Mouse (Mus musculus) MEL (cell line): Measurements from ENCODE around the gene Exosc8. TPM values are rescaled to one million over a fixed set of nuclear protein-coding genes. Genes with fewer than 3 reads are reported as not detected.

Source experiments
- DNase-seq: peaks from one replicate; pipeline ENCODE4 v3.0.0; 2011; ENCODE audit warnings: low read depth, low spot score
- H3K27ac ChIP-seq: 2 replicates; pipeline ENCODE4 v1.5.1; 2012; ENCODE audit warnings: low read depth, mild to moderate bottlenecking, control low read depth, low read length, moderate library complexity; ENCODE audit not compliant: control insufficient read depth
- H3K27me3 ChIP-seq, 2 experiments: fragments of 150-350 bp in 1 of 2; sonication (generic) in 1 of 2; 2 replicates each; pipeline ENCODE4 v1.6.1; 2012; ENCODE audit warnings: low read length in 2 of 2, mild to moderate bottlenecking in 2 of 2, improper control_type of control experiment in 1 of 2, moderate library complexity in 1 of 2; ENCODE audit not compliant: insufficient read depth in 2 of 2, control insufficient read depth in 1 of 2
- H3K36me3 ChIP-seq, 2 experiments: 2 replicates each; pipeline ENCODE4 v1.6.1; 2012 to 2014; ENCODE audit warnings: low read length in 2 of 2, improper control_type of control experiment in 1 of 2, inconsistent platforms in 1 of 2, mild to moderate bottlenecking in 1 of 2; ENCODE audit not compliant: insufficient read depth in 2 of 2, control insufficient read depth in 1 of 2
- H3K4me1 ChIP-seq, 2 experiments: fragments of 150-350 bp in 1 of 2; sonication (generic) in 1 of 2; 2 replicates each; pipeline ENCODE4 v1.6.1; 2012; ENCODE audit warnings: low read length in 2 of 2, improper control_type of control experiment in 1 of 2, mild to moderate bottlenecking in 1 of 2; ENCODE audit not compliant: insufficient read depth in 2 of 2, control insufficient read depth in 1 of 2
- H3K4me3 ChIP-seq, 2 experiments: fragments of 150-350 bp in 1 of 2; sonication (generic) in 1 of 2; 2 replicates each; pipeline ENCODE4 v1.5.1; 2012; ENCODE audit warnings: low read depth in 2 of 2, low read length in 2 of 2, mild to moderate bottlenecking in 2 of 2, moderate library complexity in 2 of 2, control low read depth in 1 of 2, improper control_type of control experiment in 1 of 2; ENCODE audit not compliant: control insufficient read depth in 1 of 2, insufficient read depth in 1 of 2
- H3K79me2 ChIP-seq: 2 replicates; pipeline ENCODE4 v1.6.1; 2012; ENCODE audit warnings: mild to moderate bottlenecking, low read length, moderate library complexity; ENCODE audit not compliant: control insufficient read depth, poor library complexity, insufficient read depth
- H3K9ac ChIP-seq: 2 replicates; pipeline ENCODE4 v1.6.1; 2012; ENCODE audit warnings: low read depth, mild to moderate bottlenecking, control low read depth, low read length, moderate library complexity; ENCODE audit not compliant: control insufficient read depth, poor library complexity, severe bottlenecking
- H3K9me3 ChIP-seq: fragments of 150-350 bp; sonication (generic); replicated peaks from 2 replicates; pipeline ENCODE4 v1.6.1; 2012; ENCODE audit warnings: mild to moderate bottlenecking, low read length, improper control_type of control experiment, moderate library complexity; ENCODE audit not compliant: insufficient read depth
- CTCF ChIP-seq, 3 experiments: IDR thresholded peaks in 2 of 3; conservative IDR thresholded peaks in 1 of 3; 2 replicates each; pipeline ENCODE4 v1.5.1; 2011 to 2012; ENCODE audit warnings: low read length in 3 of 3, low read depth in 2 of 3, mild to moderate bottlenecking in 2 of 3, improper control_type of control experiment in 1 of 3, inconsistent platforms in 1 of 3, mixed read lengths in 1 of 3, moderate library complexity in 1 of 3; ENCODE audit not compliant: control insufficient read depth in 1 of 3, insufficient read depth in 1 of 3, poor library complexity in 1 of 3, severe bottlenecking in 1 of 3
- E2F4 ChIP-seq: IDR thresholded peaks from 2 replicates; pipeline ENCODE4 v1.6.1; 2011; ENCODE audit warnings: low read depth, low read length, improper control_type of control experiment, borderline replicate concordance
- ELF1 ChIP-seq: IDR thresholded peaks from 2 replicates; pipeline ENCODE4 v1.6.1; 2014; ENCODE audit warnings: low read depth, mild to moderate bottlenecking, inconsistent platforms, low read length, improper control_type of control experiment, moderate library complexity
- EP300 ChIP-seq, 2 experiments: IDR thresholded peaks; 2 replicates each; pipeline ENCODE4 v1.6.1; 2011; ENCODE audit warnings: improper control_type of control experiment in 2 of 2, low read length in 2 of 2, low read depth in 1 of 2, mild to moderate bottlenecking in 1 of 2
- ETS1 ChIP-seq: IDR thresholded peaks from 2 replicates; pipeline ENCODE4 v1.6.1; 2012; ENCODE audit warnings: low read depth, mild to moderate bottlenecking, inconsistent platforms, low read length, improper control_type of control experiment, moderate library complexity
- GATA1 ChIP-seq: IDR thresholded peaks from 2 replicates; pipeline ENCODE4 v1.6.1; 2011; ENCODE audit warnings: low read depth, low read length, improper control_type of control experiment
- HCFC1 ChIP-seq: IDR thresholded peaks from 2 replicates; pipeline ENCODE4 v1.6.1; 2012; ENCODE audit warnings: low read depth, mild to moderate bottlenecking, inconsistent platforms, low read length, improper control_type of control experiment, moderate library complexity
- KAT2A ChIP-seq: conservative IDR thresholded peaks from 2 replicates; pipeline ENCODE4 v1.6.1; 2012; ENCODE audit warnings: low read depth, low read length, improper control_type of control experiment, inconsistent platforms
- MAX ChIP-seq: IDR thresholded peaks from 2 replicates; pipeline ENCODE4 v1.6.1; 2011; ENCODE audit warnings: low read length, improper control_type of control experiment
- MAZ ChIP-seq: IDR thresholded peaks from 2 replicates; pipeline ENCODE4 v1.6.1; 2012; ENCODE audit warnings: low read depth, mild to moderate bottlenecking, inconsistent platforms, low read length, improper control_type of control experiment
- MXI1 ChIP-seq: IDR thresholded peaks from 2 replicates; pipeline ENCODE4 v1.6.1; 2011; ENCODE audit warnings: mild to moderate bottlenecking, low read depth, low read length, improper control_type of control experiment
- MYB ChIP-seq: IDR thresholded peaks from 2 replicates; pipeline ENCODE4 v1.6.1; 2011; ENCODE audit warnings: mild to moderate bottlenecking, low read depth, low read length, improper control_type of control experiment
- NELFE ChIP-seq: IDR thresholded peaks from 2 replicates; pipeline ENCODE4 v1.6.1; 2011; ENCODE audit warnings: low read depth, low read length, improper control_type of control experiment
- NRF1 ChIP-seq: IDR thresholded peaks from 2 replicates; pipeline ENCODE4 v1.6.1; 2014; ENCODE audit warnings: low read depth, mild to moderate bottlenecking, inconsistent platforms, low read length, improper control_type of control experiment, moderate library complexity; ENCODE audit not compliant: poor library complexity, insufficient read depth, severe bottlenecking
- POLR2A ChIP-seq, 2 experiments: IDR thresholded peaks; 2 replicates each; pipeline ENCODE4 v1.6.1; 2011 to 2012; ENCODE audit warnings: low read length in 2 of 2, mild to moderate bottlenecking in 2 of 2, control low read depth in 1 of 2, improper control_type of control experiment in 1 of 2, low read depth in 1 of 2, moderate library complexity in 1 of 2; ENCODE audit not compliant: control insufficient read depth in 1 of 2, insufficient read depth in 1 of 2, poor library complexity in 1 of 2
- POLR2AphosphoS2 ChIP-seq: IDR thresholded peaks from 2 replicates; pipeline ENCODE4 v1.6.1; 2011; ENCODE audit warnings: low read length, improper control_type of control experiment
- RAD21 ChIP-seq: IDR thresholded peaks from 2 replicates; pipeline ENCODE4 v1.6.1; 2011; ENCODE audit warnings: mild to moderate bottlenecking, low read depth, low read length, improper control_type of control experiment
- RCOR1 ChIP-seq: IDR thresholded peaks from 2 replicates; pipeline ENCODE4 v1.6.1; 2012; ENCODE audit warnings: low read depth, mild to moderate bottlenecking, inconsistent platforms, low read length, improper control_type of control experiment
- SIN3A ChIP-seq: IDR thresholded peaks from 2 replicates; pipeline ENCODE4 v1.6.1; 2012; ENCODE audit warnings: low read length, improper control_type of control experiment, inconsistent platforms
- TBP ChIP-seq: IDR thresholded peaks from 2 replicates; pipeline ENCODE4 v1.8.0; 2011; ENCODE audit warnings: low read depth, low read length, improper control_type of control experiment
- TCF12 ChIP-seq: IDR thresholded peaks from 2 replicates; pipeline ENCODE4 v1.6.1; 2014; ENCODE audit warnings: low read depth, mild to moderate bottlenecking, inconsistent platforms, low read length, improper control_type of control experiment, moderate library complexity
- UBTF ChIP-seq: IDR thresholded peaks from 2 replicates; pipeline ENCODE4 v1.6.1; 2012; ENCODE audit warnings: low read depth, mild to moderate bottlenecking, inconsistent platforms, low read length, improper control_type of control experiment, moderate library complexity, borderline replicate concordance; ENCODE audit not compliant: insufficient read depth
- ZC3H11A ChIP-seq: IDR thresholded peaks from 2 replicates; pipeline ENCODE4 v1.6.1; 2012; ENCODE audit warnings: low read depth, mild to moderate bottlenecking, inconsistent platforms, low read length, improper control_type of control experiment
- ZMIZ1 ChIP-seq: IDR thresholded peaks from 2 replicates; pipeline ENCODE4 v1.6.1; 2012; ENCODE audit warnings: low read depth, mild to moderate bottlenecking, inconsistent platforms, low read length, improper control_type of control experiment, moderate library complexity
- ZNF384 ChIP-seq: IDR thresholded peaks from 2 replicates; pipeline ENCODE4 v1.6.1; 2012; ENCODE audit warnings: low read depth, mild to moderate bottlenecking, inconsistent platforms, low read length, improper control_type of control experiment
- polyA plus RNA-seq, 2 experiments: library from polyadenylated mRNA; stranded (reverse) in 1 of 2; unstranded in 1 of 2; fragments of >175 nt in 1 of 2; fragments of >200 nt in 1 of 2; gene quantifications; 2 replicates each; pipeline versions ENCODE4 v1.2.1 to v1.2.4; 2012; ENCODE audit warnings: low replicate concordance in 2 of 2, low read depth in 1 of 2; ENCODE audit not compliant: insufficient read length in 2 of 2, insufficient read depth in 1 of 2, missing spikeins in 1 of 2
- total RNA-seq: library from RNA; depleted of rRNA; stranded (reverse); fragments of 300-350 nt; gene quantifications from 2 replicates; pipeline ENCODE4 v1.2.3, GENCODE M21; 2012

The Exosc8 gene
- total and polyA plus RNA-seq, 3 experiments, result 231 to 361 TPM; not detected in 1

GRCm38 (mm10) chr3:54693056-54693415 lies 42.2 kb downstream of the Exosc8 start:
- Histone ChIP-seq H3K9me3 (no peaks in the 10 kb centered on the region), H3K27ac (peak overlapping the region; percentile 85), H3K4me3 (peak overlapping the region; percentile 89 to 97), H3K4me1 (peaks cover 8 to 12% of the 10 kb centered on the region in 2 experiments), H3K9ac (peak overlapping the region; percentile 75), H3K79me2 (peaks cover 6% of the 10 kb centered on the region), H3K36me3 (peaks cover 9 to 13% of the 10 kb centered on the region in 2 experiments), H3K27me3 (no peaks in the 10 kb centered on the region)
- TF ChIP-seq ZNF384 (peak; percentile 53; the same call in 1 of the 2 replicates), MAZ (no peak)
- peak; percentile 77 for DNase-seq

- peak within 1 kb of the TSS; percentile 81 for H3K9ac ChIP-seq
- peak; percentile 74 for TF ChIP-seq NELFE
- peak; percentile 45; the same call in 1 of the 2 replicates for TF ChIP-seq ELF1
- peak; percentile 61; the same call in 1 of the 2 replicates for TF ChIP-seq POLR2AphosphoS2
- TF ChIP-seq GATA1, result peak; percentile 22; the same call in 1 of the 2 replicates
- TF ChIP-seq ETS1, result 0 out of 2 replicates have a peak, but pooled peaks have one; percentile 11
- no peak for TF ChIP-seq ZC3H11A
- 0 out of 4 replicates have a peak, but pooled peaks of 1 of the 2 experiments have one; percentile 16 for TF ChIP-seq EP300 (IDR thresholded peaks at IDR 0.05; ENCODE audit: low read depth in 1 of 2, low read length in 2 of 2)
- TF ChIP-seq ZMIZ1, result peak; percentile 88
- TF ChIP-seq KAT2A, result 0 out of 2 replicates have a peak, but pooled peaks have one; percentile 30
- no peak for TF ChIP-seq CTCF (IDR thresholded peaks at IDR 0.05 in 2 of 3, conservative IDR thresholded peaks at IDR 0.05 in 1 of 3; ENCODE audit: control insufficient read depth in 1 of 3, insufficient read depth in 1 of 3, low read depth in 2 of 3, low read length in 3 of 3, poor library complexity in 1 of 3, severe bottlenecking in 1 of 3)
- no peak for TF ChIP-seq RCOR1
- no peak for TF ChIP-seq E2F4
- peak; percentile 70; the same call in 1 of the 2 replicates for TF ChIP-seq MXI1
- TF ChIP-seq SIN3A, result peak; percentile 66
- TF ChIP-seq HCFC1, result peak; percentile 86
- peak; percentile 42; the same call in 1 of the 2 replicates for TF ChIP-seq MAX
- no peak for TF ChIP-seq UBTF
- TF ChIP-seq MYB, result peak; percentile 95
- peak; percentile 81 for TF ChIP-seq POLR2A (IDR thresholded peaks at IDR 0.05; ENCODE audit: control insufficient read depth in 1 of 2, insufficient read depth in 1 of 2, low read depth in 1 of 2, low read length in 2 of 2, poor library complexity in 1 of 2)
- TF ChIP-seq TCF12, result peak; percentile 53
- no peak for TF ChIP-seq RAD21
- no peak for TF ChIP-seq ZNF384
- peak; percentile 64 for TF ChIP-seq TBP
- TF ChIP-seq NRF1, result 0 out of 2 replicates have a peak, but pooled peaks have one; percentile 23
- no peaks in the 10 kb centered on the region for H3K27me3 ChIP-seq
- peak within 1 kb of the TSS; percentile 85 for H3K27ac ChIP-seq
- no peaks in the 10 kb centered on the region for H3K9me3 ChIP-seq
- peak within 1 kb of the TSS; percentile 89 to 97 for H3K4me3 ChIP-seq
- H3K79me2 ChIP-seq, result peaks cover 6% of the 10 kb centered on the region
- DNase-seq, result peak; percentile 97
- peaks cover 8 to 12% of the 10 kb centered on the region in 2 experiments for H3K4me1 ChIP-seq
- peaks cover 9 to 13% of the 10 kb centered on the region in 2 experiments; a peak in 3 of 4 replicates for H3K36me3 ChIP-seq
These were observed 42.8 kb downstream of the Exosc8 start, which contains the start of gene Supt20 for GRCm38 (mm10) chr3:54692202-54693055. Gene Supt20, plus strand, starts transcription at chr3:54692807.
